In genomic region chr8:70899226-70899625, GRCm38 (mm10) we compare ENCODE assay signal across 24 mouse cellular contexts. TPM values are rescaled to one million over a fixed set of nuclear protein-coding genes. Genes with fewer than 3 reads are reported as not detected.
A peak's percentile ranks its signal among the peaks of the same experiment; 100 is the strongest.
DNase-seq lines count a peak whose midpoint lies in the region; ATAC-seq and TF ChIP-seq lines count a peak whose summit lies in the region.
"Had no signal": no experiment of that assay in that cellular context is flagged by ENCODE, and none has a peak within 500 bp of the region (broad histone marks: within the 10 kb centered on the region; RNA-seq: fewer than 3 reads in every experiment).

No protein-coding gene starts in this region.

- no peak overlapping the region for H3K4me2 ChIP-seq in hindbrain, embryonic 13.5 days
- H3K4me2 ChIP-seq in hindbrain, embryonic 12.5 days (replicated peaks) = no peak overlapping the region
- H3K4me2 ChIP-seq in limb, embryonic 13.5 days (replicated peaks) = no peak overlapping the region
- H3K4me2 ChIP-seq: hindbrain, embryonic 15.5 days; kidney, embryonic 15.5 days; limb, embryonic 15.5 days had no signal

- no peak overlapping the region for H3K27ac ChIP-seq in hindbrain, embryonic 13.5 days
- no peak overlapping the region for H3K27ac ChIP-seq in hindbrain, embryonic 12.5 days
- H3K27ac ChIP-seq in limb, embryonic 13.5 days = no peak overlapping the region
- H3K27ac ChIP-seq: hindbrain, embryonic 15.5 days; kidney, embryonic 15.5 days; layer of hippocampus, adult 2 months; limb, embryonic 15.5 days; liver, embryonic 14.5 days had no signal

- no peak overlapping the region for H3K4me3 ChIP-seq in hindbrain, embryonic 13.5 days
- H3K4me3 ChIP-seq in hindbrain, embryonic 12.5 days = no peak overlapping the region
- peak overlapping the region; percentile 91; the same call in 1 of the 2 replicates for H3K4me3 ChIP-seq in E14TG2a.4 (replicated peaks; ENCODE audit: low read length)
- no peak overlapping the region for H3K4me3 ChIP-seq in limb, embryonic 13.5 days
- H3K4me3 ChIP-seq: hindbrain, embryonic 15.5 days; kidney, embryonic 15.5 days; layer of hippocampus, adult 2 months; limb, embryonic 15.5 days had no signal

- no peak for ATAC-seq in hindbrain, embryonic 13.5 days (ENCODE audit: low FRiP score)
- ATAC-seq in hindbrain, embryonic 12.5 days (ENCODE audit: low FRiP score) = no peak
- no peak for ATAC-seq in limb, embryonic 13.5 days (ENCODE audit: low FRiP score, low read depth)
- ATAC-seq: CD4-positive, CD25-positive, alpha-beta regulatory T cell, adult 4 months; forebrain, embryonic 16.5 days had no signal

- peaks cover 40% of the 10 kb centered on the region for H3K27me3 ChIP-seq in hindbrain, embryonic 13.5 days
- H3K27me3 ChIP-seq in hindbrain, embryonic 12.5 days = peaks cover 34% of the 10 kb centered on the region
- no peaks in the 10 kb centered on the region for H3K27me3 ChIP-seq in E14TG2a.4 (ENCODE audit: insufficient read depth, low read length)
- H3K27me3 ChIP-seq in limb, embryonic 13.5 days = peaks cover 16% of the 10 kb centered on the region

- peaks cover 19% of the 10 kb centered on the region for H3K4me1 ChIP-seq in hindbrain, embryonic 13.5 days (replicated peaks)
- H3K4me1 ChIP-seq in hindbrain, embryonic 12.5 days = peaks cover 19% of the 10 kb centered on the region
- H3K4me1 ChIP-seq in E14TG2a.4 (replicated peaks; ENCODE audit: low read depth, low read length) = peaks cover 55% of the 10 kb centered on the region
- peaks cover 20% of the 10 kb centered on the region for H3K4me1 ChIP-seq in limb, embryonic 13.5 days

- DNase-seq in cerebellum, adult 9-11 months = peak; percentile 48
- DNase-seq in cerebellum, postnatal 4 days (ENCODE audit: low spot score in 2 of 2) = no peak
- no peak for DNase-seq in frontal cortex, adult 2 months (ENCODE audit: extremely low spot score in 1 of 2, low spot score in 1 of 2)
- DNase-seq: adrenal gland, adult 8-10 months; heart, postnatal 14 days; kidney, adult 18-20 months; kidney, postnatal 36 days; lung, embryonic 14.5 days; lung, postnatal 14 days; midbrain, embryonic 14.5 days; right cerebral cortex, adult 18-20 months; thymus, postnatal 25 days had no signal

- no peak for TF ChIP-seq CTCF in E14TG2a.4 (conservative IDR thresholded peaks at IDR 0.05; ENCODE audit: low read length)

- H3K36me3 ChIP-seq in hindbrain, embryonic 13.5 days = peaks cover 18% of the 10 kb centered on the region
- peaks cover 16% of the 10 kb centered on the region for H3K36me3 ChIP-seq in hindbrain, embryonic 12.5 days
- peaks cover 26% of the 10 kb centered on the region for H3K36me3 ChIP-seq in E14TG2a.4 (ENCODE audit: insufficient read depth, low read length)
- H3K36me3 ChIP-seq in limb, embryonic 13.5 days = peaks cover 22% of the 10 kb centered on the region

- WGBS in hindbrain, embryonic 13.5 days = 96% methylated on average over 2 of the region's 2 CpGs
- WGBS in hindbrain, embryonic 12.5 days = 74% methylated on average over 2 of the region's 2 CpGs
- 79% methylated on average over 2 of the region's 2 CpGs for WGBS in limb, embryonic 13.5 days

- H3K9me3 ChIP-seq in hindbrain, embryonic 13.5 days = no peaks in the 10 kb centered on the region
- no peaks in the 10 kb centered on the region for H3K9me3 ChIP-seq in hindbrain, embryonic 12.5 days (replicated peaks)
- H3K9me3 ChIP-seq in E14TG2a.4 (ENCODE audit: low read length) = no peaks in the 10 kb centered on the region
- no peaks in the 10 kb centered on the region for H3K9me3 ChIP-seq in limb, embryonic 13.5 days
- H3K9me3 ChIP-seq: hindbrain, embryonic 15.5 days; kidney, embryonic 15.5 days; limb, embryonic 15.5 days had no signal

- H3K9ac ChIP-seq in hindbrain, embryonic 13.5 days = peak overlapping the region; percentile 76; the same call in 1 of the 2 replicates
- H3K9ac ChIP-seq in hindbrain, embryonic 12.5 days = no peak overlapping the region
- H3K9ac ChIP-seq in limb, embryonic 13.5 days = peak overlapping the region; percentile 19; the same call in 1 of the 2 replicates
- H3K9ac ChIP-seq: hindbrain, embryonic 15.5 days; kidney, embryonic 15.5 days; limb, embryonic 15.5 days; liver, embryonic 14.5 days had no signal

RNA-seq across cellular contexts. Expression of gene Rpl18a, which starts 2.0 kb away (rescaled TPM):
- polyA plus RNA-seq in hindbrain, embryonic 13.5 days (2015; fragmentation: Nextera tagmentation; extraction: Ambion mirVana) = 2,665 and 2,711 TPM in 2 replicates
- polyA plus RNA-seq in hindbrain, embryonic 12.5 days (2016; fragmentation: Nextera tagmentation; extraction: Ambion mirVana) = 2,266 and 2,767 TPM in 2 replicates
- 4,263 and 4,460 TPM in 2 replicates for polyA plus RNA-seq in limb, embryonic 13.5 days (2015; fragmentation: Nextera tagmentation; extraction: Ambion mirVana)
- polyA plus RNA-seq in frontal cortex, adult 2 months (2012; rRNA removed) = 1,785 and 1,788 TPM in 2 replicates

RNA-seq across cellular contexts. Expression of gene Map1s, which starts 6.5 kb away (rescaled TPM):
- 55.6 and 61.9 TPM in 2 replicates for polyA plus RNA-seq in hindbrain, embryonic 13.5 days (2015; fragmentation: Nextera tagmentation; extraction: Ambion mirVana)
- polyA plus RNA-seq in hindbrain, embryonic 12.5 days (2016; fragmentation: Nextera tagmentation; extraction: Ambion mirVana) = 60.5 and 60.8 TPM in 2 replicates
- 52.8 and 57.8 TPM in 2 replicates for polyA plus RNA-seq in limb, embryonic 13.5 days (2015; fragmentation: Nextera tagmentation; extraction: Ambion mirVana)
- 64.9 and 66.1 TPM in 2 replicates for polyA plus RNA-seq in frontal cortex, adult 2 months (2012; rRNA removed)

RNA-seq across cellular contexts. Expression of gene Slc5a5, which starts 6.7 kb away (rescaled TPM):
- 0.61 and 0.95 TPM in 2 replicates for polyA plus RNA-seq in hindbrain, embryonic 13.5 days (2015; fragmentation: Nextera tagmentation; extraction: Ambion mirVana)
- 0.25 and 0.68 TPM in 2 replicates for polyA plus RNA-seq in hindbrain, embryonic 12.5 days (2016; fragmentation: Nextera tagmentation; extraction: Ambion mirVana)
- polyA plus RNA-seq in limb, embryonic 13.5 days (2015; fragmentation: Nextera tagmentation; extraction: Ambion mirVana) = 0.39 and 0.45 TPM in 2 replicates
- 9.9 and 12.3 TPM in 2 replicates for polyA plus RNA-seq in frontal cortex, adult 2 months (2012; rRNA removed)
- polyA plus RNA-seq: CD4-positive, CD25-positive, alpha-beta regulatory T cell, adult 4 months; heart, embryonic 14.5 days had no signal

RNA-seq across cellular contexts. Expression of gene Ccdc124, which starts 25.5 kb away (rescaled TPM):
- polyA plus RNA-seq in hindbrain, embryonic 13.5 days (2015; fragmentation: Nextera tagmentation; extraction: Ambion mirVana) = 157 and 162 TPM in 2 replicates
- 131 and 139 TPM in 2 replicates for polyA plus RNA-seq in hindbrain, embryonic 12.5 days (2016; fragmentation: Nextera tagmentation; extraction: Ambion mirVana)
- 113 and 117 TPM in 2 replicates for polyA plus RNA-seq in limb, embryonic 13.5 days (2015; fragmentation: Nextera tagmentation; extraction: Ambion mirVana)
- polyA plus RNA-seq in frontal cortex, adult 2 months (2012; rRNA removed) = 185 and 189 TPM in 2 replicates

RNA-seq across cellular contexts. Expression of gene Kcnn1, which starts 36.2 kb away (rescaled TPM):
- polyA plus RNA-seq in hindbrain, embryonic 13.5 days (2015; fragmentation: Nextera tagmentation; extraction: Ambion mirVana) = 13.3 and 17.7 TPM in 2 replicates
- 22.1 and 23.8 TPM in 2 replicates for polyA plus RNA-seq in hindbrain, embryonic 12.5 days (2016; fragmentation: Nextera tagmentation; extraction: Ambion mirVana)
- polyA plus RNA-seq in limb, embryonic 13.5 days (2015; fragmentation: Nextera tagmentation; extraction: Ambion mirVana) = 2.9 and 4.3 TPM in 2 replicates
- 25.2 and 27.9 TPM in 2 replicates for polyA plus RNA-seq in frontal cortex, adult 2 months (2012; rRNA removed)
- polyA plus RNA-seq: CD4-positive, CD25-positive, alpha-beta regulatory T cell, adult 4 months had no signal
